Mouse (Mus musculus) bone marrow, adult 2 months (tissue): ENCODE measurements around the gene Dnajc25.

Source experiments
- CTCF ChIP-seq: fragments of 200-500 bp; IDR thresholded peaks from 2 replicates; pipeline ENCODE4 v1.5.1; 2011; ENCODE audit warnings: low read length, control low read depth; ENCODE audit not compliant: control insufficient read depth, insufficient read depth
- POLR2A ChIP-seq: fragments of 200-500 bp; IDR thresholded peaks from 2 replicates; pipeline ENCODE4 v1.6.1; 2011; ENCODE audit warnings: low read depth, mild to moderate bottlenecking, control low read depth, low read length, borderline replicate concordance; ENCODE audit not compliant: control insufficient read depth

GRCm38 (mm10) chr4:59006211-59006610, 11.3 kb downstream of the Dnajc25 start:
- TF ChIP-seq CTCF (no peak), POLR2A (no peak)
